Mouse (Mus musculus) kidney, postnatal 0 days (tissue): ENCODE measurements at regions not wholly inside any gene's neighbourhood (a gene's known extent, or its start where the extent isn't known, plus 50 kb on each side); places are given as distances from the start of the nearest gene placed in this dataset.

Experiments
- ATAC-seq: fragments of 200-750 bp; cut with Nextera tagmentation; replicated peaks from 2 replicates; pipeline ENCODE4 v1.8.0; 2017; ENCODE audit warnings: low read depth, moderate number of reproducible peaks, moderate TSS enrichment, moderate library complexity; ENCODE audit not compliant: low FRiP score
- DNase-seq: peaks from one replicate; pipeline ENCODE4 v3.0.0-alpha.2; 2016; ENCODE audit warnings: low spot score
- H3K27ac ChIP-seq: fragments of 300-500 bp; sonication (generic); 2 replicates; pipeline ENCODE4 v1.5.1; 2014; ENCODE audit warnings: mild to moderate bottlenecking
- H3K27me3 ChIP-seq: fragments of 300-500 bp; sonication (generic); 2 replicates; pipeline ENCODE4 v1.6.1; 2014; ENCODE audit warnings: low read length, mixed read lengths; ENCODE audit not compliant: insufficient read depth
- H3K36me3 ChIP-seq: fragments of 300-500 bp; sonication (generic); 2 replicates; pipeline ENCODE4 v1.6.1; 2014; ENCODE audit warnings: low read length, mixed read lengths; ENCODE audit not compliant: insufficient read depth
- H3K4me1 ChIP-seq: fragments of 300-500 bp; sonication (generic); replicated peaks from 2 replicates; pipeline ENCODE4 v1.6.1; 2014; ENCODE audit warnings: antibody characterized with exemption, low read length, mixed read lengths; ENCODE audit not compliant: insufficient read depth
- H3K4me2 ChIP-seq: fragments of 300-500 bp; sonication (generic); 2 replicates; pipeline ENCODE4 v1.6.1; 2014; ENCODE audit warnings: mild to moderate bottlenecking, low read length, moderate library complexity, mixed read lengths
- H3K4me3 ChIP-seq: fragments of 300-500 bp; sonication (generic); replicated peaks from 2 replicates; pipeline ENCODE4 v1.5.1; 2014; ENCODE audit warnings: low read depth, low read length
- H3K9ac ChIP-seq: fragments of 300-500 bp; sonication (generic); 2 replicates; pipeline ENCODE4 v1.6.1; 2014; ENCODE audit warnings: low read depth, low read length
- H3K9me3 ChIP-seq: fragments of 300-500 bp; sonication (generic); replicated peaks from 2 replicates; pipeline ENCODE4 v1.6.1; 2016; ENCODE audit warnings: low read length, inconsistent platforms, mixed read lengths
- CTCF ChIP-seq: IDR thresholded peaks from 2 replicates; pipeline ENCODE4 v1.5.1; 2016; ENCODE audit warnings: antibody characterized with exemption, low read depth, mild to moderate bottlenecking, moderate library complexity
- whole genome bisulfite sequencing: fragments of 180-500 bp; shearing (Covaris S2); extraction: QIAGEN DNeasy Blood & Tissue Kit; methylation state at CpG from one replicate; pipeline ENCODE4 v1.1.7; 2014; 5-methylcytosine and 5-hydroxymethylcytosine counted together

DNA sequence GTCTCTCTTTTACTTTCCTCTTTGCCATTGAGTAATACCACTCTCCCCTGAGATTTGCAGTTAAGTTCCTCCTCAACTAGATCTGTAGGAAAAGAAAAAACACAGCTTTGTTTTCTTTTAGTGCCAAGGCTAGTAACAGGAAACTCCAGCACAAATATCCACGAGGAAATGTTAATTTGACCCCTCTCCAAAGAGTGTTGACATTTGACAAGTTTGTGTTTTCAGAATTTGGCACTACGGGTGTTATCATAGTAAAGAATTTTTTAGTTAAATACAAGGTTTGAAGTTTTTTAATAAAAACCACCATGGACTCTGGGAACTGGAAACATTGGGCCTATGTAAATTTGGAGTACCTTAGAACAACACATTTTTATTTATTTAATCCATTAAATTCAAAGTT is 126.1 kb upstream of the Mme start:
- ATAC-seq (no peak), DNase-seq (peak; percentile 7)
- Histone ChIP-seq H3K36me3 (no peaks in the 10 kb centered on the region), H3K4me2 (no peak overlapping the region), H3K9me3 (no peaks in the 10 kb centered on the region), H3K27me3 (no peaks in the 10 kb centered on the region), H3K4me3 (no peak overlapping the region), H3K27ac (no peak overlapping the region), H3K9ac (no peak overlapping the region), H3K4me1 (no peaks in the 10 kb centered on the region)
- WGBS = 12% methylated on average over 2 of the region's 2 CpGs
- no peak for TF ChIP-seq CTCF

GRCm38 (mm10) chr3:63131883-63132282 is 109.5 kb upstream of the Mme start:
- ATAC-seq = no peak
- H3K36me3 ChIP-seq = no peaks in the 10 kb centered on the region
- 87% methylated on average over 3 of the region's 3 CpGs for WGBS

DNA sequence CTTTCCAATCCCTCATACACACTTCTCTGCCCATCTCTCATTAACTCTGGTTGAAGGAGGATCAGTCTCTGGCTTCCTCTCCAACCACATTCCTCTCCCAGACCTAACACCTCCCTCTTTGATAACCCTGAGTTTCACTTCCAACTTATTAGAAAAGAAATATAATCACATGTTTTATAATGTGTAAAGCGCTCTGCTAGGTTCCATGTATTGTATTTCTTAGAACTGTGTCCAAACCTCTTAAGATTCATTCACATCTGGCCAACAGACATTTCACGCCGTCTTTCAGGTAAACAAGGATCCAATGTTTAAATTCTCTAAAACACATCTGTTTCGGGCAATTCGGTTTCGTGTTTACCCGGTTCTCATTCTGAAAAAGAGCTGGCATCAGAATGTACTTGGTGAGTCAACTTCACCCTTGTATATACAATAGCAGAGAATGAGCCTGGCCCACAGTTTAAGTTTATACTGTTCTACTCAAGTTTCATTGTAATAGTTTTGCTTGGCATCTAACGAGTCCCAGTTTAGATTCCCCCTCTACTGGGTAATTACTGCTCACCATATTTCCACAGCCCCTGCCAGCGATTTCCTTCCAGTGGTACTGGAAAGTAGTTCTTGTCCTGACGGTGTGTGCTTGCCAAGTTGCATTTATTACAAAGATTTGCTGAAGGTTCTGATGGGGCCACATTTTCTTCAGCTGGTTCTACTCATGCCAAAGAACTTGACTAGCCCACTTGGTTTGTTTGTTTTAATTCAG is 103.8 kb upstream of the Mme start:
- no peaks in the 10 kb centered on the region for H3K4me1 ChIP-seq
- peak; percentile 7 for DNase-seq
- H3K9ac ChIP-seq = no peak overlapping the region
- no peak overlapping the region for H3K27ac ChIP-seq
- no peak overlapping the region for H3K4me3 ChIP-seq
- no peak overlapping the region for H3K4me2 ChIP-seq
- WGBS = 72% methylated on average over 10 of the region's 10 CpGs
- no peaks in the 10 kb centered on the region for H3K9me3 ChIP-seq
- no peak for TF ChIP-seq CTCF
- H3K36me3 ChIP-seq = no peaks in the 10 kb centered on the region
- no peak for ATAC-seq
- H3K27me3 ChIP-seq = no peaks in the 10 kb centered on the region

More at GRCm38 (mm10) chr3:63131883-63132282, 109.5 kb upstream of the Mme start:
- DNase-seq = no peak
- H3K27me3 ChIP-seq = no peaks in the 10 kb centered on the region
- no peak overlapping the region for H3K9ac ChIP-seq
- H3K4me3 ChIP-seq = no peak overlapping the region
- no peak for TF ChIP-seq CTCF
- H3K9me3 ChIP-seq = no peaks in the 10 kb centered on the region
- no peak overlapping the region for H3K27ac ChIP-seq
- no peak overlapping the region for H3K4me2 ChIP-seq
- H3K4me1 ChIP-seq = no peaks in the 10 kb centered on the region

DNA sequence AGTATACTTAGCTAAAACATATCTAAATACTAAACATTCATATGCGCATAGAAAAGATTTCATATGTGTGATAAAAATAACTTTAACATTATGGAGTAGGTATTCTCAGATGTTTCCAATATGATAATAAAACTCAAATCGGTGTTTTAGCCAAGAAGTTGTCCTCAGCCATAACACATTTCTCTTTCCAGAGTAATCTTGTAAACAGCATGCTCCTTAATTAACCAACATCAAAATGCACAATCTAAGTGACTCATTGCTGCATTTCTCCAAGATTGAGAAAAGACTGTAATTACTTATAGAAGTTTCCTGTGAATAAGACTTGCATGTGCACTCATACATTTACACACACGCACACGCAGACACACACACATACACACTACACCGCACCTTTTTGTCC is 95.1 kb upstream of the Mme start:
- no peaks in the 10 kb centered on the region for H3K36me3 ChIP-seq
- 88% methylated on average over 5 of the region's 5 CpGs for WGBS
- DNase-seq = no peak
- no peak overlapping the region for H3K27ac ChIP-seq
- no peaks in the 10 kb centered on the region for H3K27me3 ChIP-seq
- H3K4me3 ChIP-seq = no peak overlapping the region
- no peaks in the 10 kb centered on the region for H3K4me1 ChIP-seq
- H3K9me3 ChIP-seq = no peaks in the 10 kb centered on the region
- ATAC-seq = no peak
- H3K4me2 ChIP-seq = no peak overlapping the region
- no peak for TF ChIP-seq CTCF
- no peak overlapping the region for H3K9ac ChIP-seq

DNA sequence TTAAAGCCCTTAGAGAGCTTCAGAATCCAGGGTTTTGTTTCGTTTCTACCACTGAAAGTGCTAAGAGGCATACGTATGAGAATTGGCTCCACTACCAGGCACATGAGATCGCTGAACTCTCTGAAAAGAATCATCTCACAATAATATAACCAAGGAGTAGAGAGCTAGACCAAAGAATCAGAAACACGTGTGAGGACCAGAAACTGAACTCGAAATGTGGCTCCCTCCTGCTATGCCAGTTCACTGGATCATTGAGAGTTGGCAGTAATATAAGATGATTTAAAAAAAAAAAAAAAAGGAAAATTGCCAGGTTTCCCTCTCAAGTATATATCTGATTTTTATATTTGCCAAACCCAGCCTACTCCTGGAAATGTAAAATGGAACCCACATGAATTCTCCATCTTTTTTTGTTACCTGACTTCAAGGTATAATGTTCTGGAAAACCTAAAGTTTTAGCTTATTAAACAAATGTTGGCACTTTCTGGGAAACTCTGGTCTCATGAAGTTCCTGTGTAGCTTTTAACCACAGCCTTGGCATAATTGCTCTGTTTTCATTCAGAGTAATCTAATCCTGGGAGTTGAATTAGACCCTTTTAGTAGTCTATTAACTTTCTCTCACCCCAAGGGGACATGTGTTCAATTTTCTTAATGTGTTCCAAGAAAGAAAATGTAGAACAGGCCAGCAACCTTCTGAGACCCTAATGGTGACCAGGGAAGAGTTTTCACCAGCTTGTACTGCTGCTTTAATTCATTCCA is 58.7 kb upstream of the Mme start:
- no peaks in the 10 kb centered on the region for H3K27me3 ChIP-seq
- DNase-seq (no peak), ATAC-seq (no peak)
- H3K4me2 ChIP-seq = no peak overlapping the region
- H3K36me3 ChIP-seq = no peaks in the 10 kb centered on the region
- TF ChIP-seq CTCF = no peak
- no peak overlapping the region for H3K27ac ChIP-seq
- H3K9me3 ChIP-seq = no peaks in the 10 kb centered on the region
- H3K4me1 ChIP-seq = no peaks in the 10 kb centered on the region
- no peak overlapping the region for H3K4me3 ChIP-seq
- H3K9ac ChIP-seq = no peak overlapping the region
- WGBS = 80% methylated on average over 5 of the region's 5 CpGs

GRCm38 (mm10) chr3:63187836-63188440 is 53.4 kb upstream of the Mme start:
- 85% methylated on average over 3 of the region's 3 CpGs for WGBS
- DNase-seq = no peak
- H3K4me1 ChIP-seq = no peaks in the 10 kb centered on the region
- H3K4me3 ChIP-seq = no peak overlapping the region
- H3K36me3 ChIP-seq = no peaks in the 10 kb centered on the region
- H3K27me3 ChIP-seq = no peaks in the 10 kb centered on the region
- no peak for TF ChIP-seq CTCF
- no peaks in the 10 kb centered on the region for H3K9me3 ChIP-seq
- ATAC-seq = no peak
- H3K9ac ChIP-seq = no peak overlapping the region
- H3K4me2 ChIP-seq = no peak overlapping the region
- H3K27ac ChIP-seq = no peak overlapping the region
